11 mouse cellular contexts compared by ENCODE assay signal in the genomic region with DNA sequence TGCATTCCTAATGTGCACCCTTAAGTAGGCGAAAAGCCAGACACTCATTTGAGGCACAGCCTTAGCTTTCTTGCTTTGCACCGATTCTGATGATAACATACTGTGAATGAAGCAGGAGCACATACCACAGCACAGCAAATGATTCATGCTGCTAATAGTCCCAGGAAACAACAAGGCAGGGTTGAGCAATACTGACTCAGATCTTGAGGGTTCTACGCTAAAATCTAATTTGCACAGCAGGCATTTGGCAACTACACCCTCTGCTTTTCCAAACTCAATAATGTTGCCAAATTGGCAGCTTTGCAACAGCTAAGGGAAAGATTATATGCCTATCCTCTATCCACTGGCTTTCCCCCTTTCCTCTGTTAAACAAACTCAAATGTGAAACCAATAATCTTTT.
DNase-seq lines count a peak whose midpoint lies in the region; ATAC-seq and TF ChIP-seq lines count a peak whose summit lies in the region.
"Had no signal": no experiment of that assay in that cellular context is flagged by ENCODE, and none has a peak within 500 bp of the region (broad histone marks: within the 10 kb centered on the region; RNA-seq: fewer than 3 reads in every experiment).

No protein-coding gene starts in this region.

- DNase-seq in cerebellum, postnatal 25 days = peak; percentile 5 to 12
- no peak for DNase-seq in cerebellum, adult 8-10 months
- DNase-seq in lung, embryonic 14.5 days = peak; percentile 13
- DNase-seq in lung, postnatal 10 days = no peak
- peak; percentile 0 for DNase-seq in lung, postnatal 14 days
- no peak for DNase-seq in kidney, adult 18-20 months
- no peak for DNase-seq in ovary, adult 18-20 months (ENCODE audit: low spot score)
- DNase-seq: gastrocnemius, postnatal 25 days; thymus, postnatal 14 days had no signal

- no peaks in the 10 kb centered on the region for H3K9me3 ChIP-seq in lung, embryonic 14.5 days (ENCODE audit: low read depth, low read length)

- no peak overlapping the region for H3K27ac ChIP-seq in lung, embryonic 14.5 days (ENCODE audit: low read depth)
- H3K27ac ChIP-seq in embryonic fibroblast, embryonic 13.5 days (ENCODE audit: insufficient read depth, low read length) = peak overlapping the region; percentile 92; the same call in 1 of the 2 replicates

- no peak overlapping the region for H3K9ac ChIP-seq in lung, embryonic 14.5 days

- ATAC-seq in lung, embryonic 14.5 days (ENCODE audit: insufficient read depth) = no peak

- WGBS in lung, embryonic 14.5 days = 76% methylated on average over 3 of the region's 3 CpGs

- H3K4me2 ChIP-seq in lung, embryonic 14.5 days = no peak overlapping the region

- no peaks in the 10 kb centered on the region for H3K4me1 ChIP-seq in lung, embryonic 14.5 days (ENCODE audit: insufficient read depth)
- peaks cover 6% of the 10 kb centered on the region; the same call in 1 of the 2 replicates for H3K4me1 ChIP-seq in embryonic fibroblast, embryonic 13.5 days (ENCODE audit: control insufficient read depth, insufficient read depth, low read length)

- H3K27me3 ChIP-seq in lung, embryonic 14.5 days (ENCODE audit: insufficient read depth, low read length) = no peaks in the 10 kb centered on the region
- H3K27me3 ChIP-seq: CH12.LX had no signal

- H3K4me3 ChIP-seq in lung, embryonic 14.5 days (ENCODE audit: low read depth, low read length) = no peak overlapping the region
- no peak overlapping the region for H3K4me3 ChIP-seq in embryonic fibroblast, embryonic 13.5 days (ENCODE audit: insufficient read depth, low read length)

- H3K36me3 ChIP-seq in lung, embryonic 14.5 days (ENCODE audit: insufficient read depth) = no peaks in the 10 kb centered on the region

- TF ChIP-seq POLR2A in embryonic fibroblast, embryonic 13.5 days (IDR thresholded peaks at IDR 0.05; ENCODE audit: low read depth, low read length) = peak; percentile 16; the same call in 1 of the 2 replicates

- TF ChIP-seq CTCF in lung, embryonic 14.5 days (IDR thresholded peaks at IDR 0.05; ENCODE audit: low read depth) = no peak
- TF ChIP-seq CTCF in embryonic fibroblast, embryonic 13.5 days (IDR thresholded peaks at IDR 0.05; ENCODE audit: borderline replicate concordance, insufficient read depth, low read length) = no peak

Comparison
In these comparisons a context has a peak if more than half of its experiments do, and no peak if none do; other contexts are left out.
1. DNase-seq: peak in cerebellum, postnatal 25 days (2 of 2), lung, embryonic 14.5 days (single experiment) and lung, postnatal 14 days (single experiment); none in cerebellum, adult 8-10 months (single experiment), lung, postnatal 10 days (single experiment), kidney, adult 18-20 months (single experiment) and ovary, adult 18-20 months (single experiment).